Mouse (Mus musculus): Measurements from ENCODE around the gene Bud13.

GRCm38 (mm10) chr9:46329250-46329648 is 46.4 kb downstream of the Bud13 start:
- TF ChIP-seq ZC3H11A (IDR thresholded peaks at IDR 0.05; ENCODE audit: borderline replicate concordance, low read depth, low read length) (no peak), MAFK (IDR thresholded peaks at IDR 0.05; ENCODE audit: insufficient read depth, low read depth, low read length) (no peak), ZNF384 (IDR thresholded peaks at IDR 0.05; ENCODE audit: low read depth, low read length) (no peak), HCFC1 (IDR thresholded peaks at IDR 0.05; ENCODE audit: borderline replicate concordance, insufficient read depth, low read length) (no peak), CHD2 (IDR thresholded peaks at IDR 0.05; ENCODE audit: low read depth, low read length) (no peak)

Data from ES-E14 (cell line).